In genomic region chr15:37099927-37100766, GRCm38 (mm10) we compare ENCODE assay signal across 8 mouse cellular contexts.
A peak's percentile ranks its signal among the peaks of the same experiment; 100 is the strongest.
DNase-seq lines count a peak whose midpoint lies in the region; ATAC-seq lines count a peak whose summit lies in the region.

No protein-coding gene starts in this region.

- ATAC-seq in liver, embryonic 11.5 days (replicated peaks; ENCODE audit: low FRiP score): peak; percentile 98

- H3K27me3 ChIP-seq in liver, embryonic 11.5 days (replicated peaks; ENCODE audit: control insufficient read depth, insufficient read depth, low read length): no peaks in the 10 kb centered on the region

- no peaks in the 10 kb centered on the region for H3K9me3 ChIP-seq in liver, embryonic 11.5 days (ENCODE audit: control insufficient read depth, low read length)

- 30% methylated on average over 17 of the region's 17 CpGs for WGBS in liver, embryonic 11.5 days

- H3K4me2 ChIP-seq in liver, embryonic 11.5 days: peak overlapping the region; percentile 47

- H3K27ac ChIP-seq in liver, embryonic 11.5 days (ENCODE audit: low read depth, low read length): peak overlapping the region; percentile 15; the same call in 1 of the 2 replicates

- H3K4me3 ChIP-seq in liver, embryonic 11.5 days (ENCODE audit: low read depth, low read length): peak overlapping the region; percentile 22; the same call in 1 of the 2 replicates

- peaks cover 10% of the 10 kb centered on the region for H3K4me1 ChIP-seq in liver, embryonic 11.5 days (replicated peaks; ENCODE audit: control insufficient read depth, insufficient read depth, low read length)

- H3K9ac ChIP-seq in liver, embryonic 11.5 days (ENCODE audit: low read depth, low read length): no peak overlapping the region

- DNase-seq in 3134 (ENCODE audit: extremely low read depth, insufficient read length, low spot score) (peak; percentile 26), NIH3T3 (ENCODE audit: low read depth) (peak; percentile 45)
- peak; percentile 65 for DNase-seq in cerebellum, postnatal 36 days
- peak; percentile 12 to 32 for DNase-seq in heart, adult 9 months (ENCODE audit: low spot score in 2 of 2)
- DNase-seq in kidney, adult 9 months: peak; percentile 66
- peak; percentile 41 for DNase-seq in liver, embryonic 11.5 days (ENCODE audit: low spot score)
- DNase-seq in naive thymus-derived CD4-positive, alpha-beta T cell, adult 2 months (ENCODE audit: low read depth): peak; percentile 85
- DNase-seq in telencephalon, adult 2 months (ENCODE audit: low read depth, low spot score): peak; percentile 66

- no peaks in the 10 kb centered on the region for H3K36me3 ChIP-seq in liver, embryonic 11.5 days (ENCODE audit: control insufficient read depth, insufficient read depth, low read length)

Comparison
In these comparisons a context has a peak if more than half of its experiments do, and no peak if none do; other contexts are left out.
1. Peak in every context shown above with its lines: DNase-seq, ATAC-seq, H3K4me3 ChIP-seq and H3K27ac ChIP-seq.
2. DNase-seq: peak in every context shown above with its lines; median percentile 85 in naive thymus-derived CD4-positive, alpha-beta T cell, adult 2 months; 66 in kidney, adult 9 months; 66 in telencephalon, adult 2 months; 65 in cerebellum, postnatal 36 days; 45 in NIH3T3; 41 in liver, embryonic 11.5 days; 26 in 3134; 22 in heart, adult 9 months.